Mouse (Mus musculus) embryonic fibroblast, embryonic 13.5 days (primary cell): Measurements from ENCODE around the gene Orai2. TPM values are rescaled to one million over a fixed set of nuclear protein-coding genes. Genes with fewer than 3 reads are reported as not detected.

Source experiments
- H3K27ac ChIP-seq: 2 replicates; pipeline ENCODE4 v1.5.1; 2012; ENCODE audit warnings: low read length, control low read depth, inconsistent platforms; ENCODE audit not compliant: insufficient read depth
- H3K4me1 ChIP-seq: 2 replicates; pipeline ENCODE4 v1.6.1; 2011; ENCODE audit warnings: low read length; ENCODE audit not compliant: control insufficient read depth, insufficient read depth
- H3K4me3 ChIP-seq: 2 replicates; pipeline ENCODE4 v1.5.1; 2011; ENCODE audit warnings: mild to moderate bottlenecking, control low read depth, low read length; ENCODE audit not compliant: insufficient read depth
- CTCF ChIP-seq: IDR thresholded peaks from 2 replicates; pipeline ENCODE4 v1.5.1; 2011; ENCODE audit warnings: mild to moderate bottlenecking, control low read depth, low read length, moderate library complexity, borderline replicate concordance; ENCODE audit not compliant: insufficient read depth
- POLR2A ChIP-seq: IDR thresholded peaks from 2 replicates; pipeline ENCODE4 v1.6.1; 2011; ENCODE audit warnings: low read depth, mild to moderate bottlenecking, control low read depth, low read length, moderate library complexity
- polyA plus RNA-seq: library from polyadenylated mRNA; stranded (reverse); fragments of >200 nt; gene quantifications from 2 replicates; pipeline ENCODE4 v1.2.4, GENCODE M21; 2011; ENCODE audit warnings: low read depth; ENCODE audit not compliant: missing spikeins, insufficient read length

Orai2 gene
- polyA plus RNA-seq, 1 experiment, result 11.3 TPM

DNA sequence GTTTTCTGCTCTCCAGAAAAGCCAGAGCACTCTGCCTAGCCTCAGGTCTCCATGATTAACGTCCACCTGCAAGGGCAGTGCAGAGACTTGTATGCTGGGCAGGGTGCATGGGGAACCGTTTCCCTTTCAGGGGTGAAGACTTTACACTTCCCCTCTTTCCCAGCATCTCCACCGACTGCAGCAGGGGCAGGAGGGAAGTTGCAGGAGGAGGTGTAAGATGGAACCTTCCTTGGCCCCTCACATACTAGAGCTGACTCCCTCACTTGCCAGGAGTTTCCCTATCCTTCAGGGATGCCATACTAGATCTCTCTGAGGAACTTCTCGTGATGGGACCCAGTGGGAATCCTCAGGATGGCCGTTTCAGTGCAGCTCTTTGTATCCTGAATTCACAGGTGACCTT lies 40.0 kb upstream of the Orai2 start:
- Histone ChIP-seq H3K4me1 (no peaks in the 10 kb centered on the region), H3K27ac (no peak overlapping the region), H3K4me3 (no peak overlapping the region)
- TF ChIP-seq POLR2A (no peak), CTCF (no peak)

DNA sequence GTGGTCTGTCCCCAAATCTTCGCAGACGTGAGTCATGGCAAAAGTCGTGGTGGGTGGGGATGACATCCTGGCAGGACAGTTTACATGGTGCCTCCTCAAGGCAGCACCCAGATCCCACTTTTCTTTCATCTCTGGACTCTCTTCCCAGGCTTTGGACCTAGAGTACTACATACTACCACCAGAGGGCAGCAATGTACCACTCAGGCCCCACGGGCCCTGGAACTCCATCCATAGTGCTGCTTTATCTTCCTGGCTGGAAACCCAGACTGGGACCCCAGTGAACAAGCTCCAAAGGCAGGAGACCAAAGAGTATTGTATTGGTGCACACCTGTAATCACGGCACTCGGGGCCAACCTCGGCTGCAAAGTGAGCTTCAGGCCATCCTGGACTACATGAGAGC lies 31.3 kb upstream of the Orai2 start:
- peak; percentile 58; the same call in 1 of the 2 replicates for TF ChIP-seq CTCF
- TF ChIP-seq POLR2A, result no peak
- Histone ChIP-seq H3K4me3 (no peak overlapping the region), H3K27ac (no peak overlapping the region), H3K4me1 (no peaks in the 10 kb centered on the region)

DNA sequence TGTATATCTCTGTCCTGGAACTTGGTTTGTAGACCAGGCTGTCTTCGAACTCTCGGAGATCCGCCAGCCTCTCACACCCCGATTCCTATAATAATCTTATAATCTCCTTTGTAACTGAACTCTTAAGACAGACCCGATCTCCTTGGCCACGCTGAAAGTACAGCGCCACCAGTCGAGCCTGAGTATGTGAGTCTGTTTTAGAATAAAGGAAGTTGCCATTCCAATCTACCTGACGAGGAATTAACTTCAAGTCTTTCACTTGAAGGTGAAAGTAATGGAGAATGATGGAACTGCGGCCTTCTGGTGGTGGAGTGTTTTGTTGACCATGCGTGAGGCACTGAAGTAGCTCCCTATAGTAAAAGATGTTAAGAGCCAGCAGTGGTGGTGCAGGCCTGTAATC lies 29.0 kb upstream of the Orai2 start:
- Histone ChIP-seq H3K4me1 (no peaks in the 10 kb centered on the region), H3K27ac (peak overlapping the region; percentile 3; the same call in 1 of the 2 replicates), H3K4me3 (peak overlapping the region; percentile 90)
- TF ChIP-seq CTCF (no peak), POLR2A (no peak)

DNA sequence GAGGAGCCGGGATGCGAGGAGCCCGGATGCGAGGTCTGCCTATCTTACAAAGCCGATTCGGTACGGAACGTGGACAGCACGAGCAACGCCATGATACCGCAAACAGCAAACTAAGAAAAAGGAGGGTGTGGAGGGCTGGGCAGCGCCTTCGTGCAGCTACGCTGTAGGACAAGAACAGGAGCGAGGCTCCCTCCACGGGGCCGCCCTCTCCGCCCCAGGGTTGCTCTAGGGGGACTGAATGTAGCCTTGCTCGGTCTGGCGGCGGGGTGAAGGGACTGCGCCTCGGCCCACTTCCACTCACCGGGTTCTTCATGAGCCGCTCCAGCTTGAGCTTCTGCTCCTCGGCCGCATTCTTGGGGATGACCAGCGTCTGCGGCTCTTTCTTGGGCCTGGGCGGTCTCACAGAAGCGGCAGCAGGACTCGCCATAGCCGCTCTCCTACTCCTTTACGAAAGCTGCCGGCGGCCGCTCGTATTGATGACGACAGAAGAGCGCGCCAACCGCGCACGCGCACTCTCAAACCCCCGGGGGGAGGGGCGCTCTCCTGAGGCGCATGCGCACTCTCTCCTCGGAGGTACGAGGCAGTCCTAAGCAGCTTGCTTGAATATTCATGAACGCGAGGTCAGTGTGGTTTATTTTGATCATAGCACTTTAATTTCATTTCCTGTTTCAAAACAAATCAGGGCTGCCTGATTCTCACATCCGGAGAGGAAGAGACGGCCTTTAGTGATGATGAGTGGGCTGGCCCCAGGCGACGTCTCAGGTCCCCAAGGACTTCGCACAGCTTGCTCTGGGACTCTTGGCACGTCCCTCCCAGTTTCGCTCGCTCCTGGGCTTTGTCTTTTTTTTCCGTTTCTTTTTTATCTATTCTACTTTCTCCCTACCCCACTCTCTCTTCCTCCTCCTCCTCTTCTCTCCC lies 28.2 kb upstream of the Orai2 start, which contains the start of gene Prkrip1:
Gene Prkrip1, minus strand, starts transcription at position 490 of the 918 bp plus-strand sequence.
- Histone ChIP-seq H3K27ac (peak within 1 kb of the TSS; percentile 88), H3K4me1 (no peaks in the 10 kb centered on the region), H3K4me3 (peak within 1 kb of the TSS; percentile 90)
- TF ChIP-seq POLR2A (peak; percentile 72), CTCF (no peak)

DNA sequence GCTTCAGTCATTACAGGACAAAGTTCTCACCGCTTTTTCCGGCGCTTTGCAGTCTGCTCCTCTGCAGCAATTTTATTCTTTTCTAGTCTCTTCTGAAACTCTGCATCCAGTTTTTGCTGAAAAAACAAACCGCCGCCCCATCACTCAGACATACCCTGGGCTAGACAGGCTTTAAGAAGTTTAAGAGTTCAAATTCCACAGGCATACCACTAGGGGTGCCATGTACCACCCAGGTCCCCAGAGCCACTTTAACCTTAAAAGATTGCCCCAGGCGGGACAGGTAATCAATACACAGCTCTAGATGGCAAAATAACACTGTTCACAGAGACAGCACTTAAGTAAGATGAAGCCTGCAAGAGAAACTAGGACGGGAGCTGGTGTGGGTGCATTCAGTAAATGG lies 21.4 kb upstream of the Orai2 start:
- Histone ChIP-seq H3K27ac (no peak overlapping the region), H3K4me3 (no peak overlapping the region), H3K4me1 (no peaks in the 10 kb centered on the region)
- TF ChIP-seq POLR2A (no peak), CTCF (no peak)

DNA sequence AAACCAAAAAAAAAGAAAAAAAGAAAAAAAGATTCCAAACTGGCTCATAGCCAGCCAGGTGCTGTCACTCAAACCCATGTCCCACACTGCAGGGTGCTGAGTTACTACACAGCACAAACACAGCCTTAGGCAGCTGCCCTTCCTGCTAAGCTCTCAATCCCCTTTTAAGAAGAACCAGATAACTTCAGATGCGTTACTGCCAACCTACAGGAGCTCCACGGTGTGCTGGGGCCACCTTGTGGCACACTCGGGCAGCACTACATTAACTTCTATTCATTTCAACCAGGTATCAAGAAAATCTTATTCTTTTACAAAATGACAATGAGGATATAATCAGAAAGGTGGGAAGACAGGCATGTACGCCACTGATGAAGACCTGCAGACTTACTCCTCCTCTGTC lies 16.2 kb upstream of the Orai2 start:
- TF ChIP-seq POLR2A (no peak), CTCF (peak; percentile 79; the same call in 1 of the 2 replicates)
- no peak overlapping the region for H3K4me3 ChIP-seq
- no peaks in the 10 kb centered on the region for H3K4me1 ChIP-seq
- H3K27ac ChIP-seq, result no peak overlapping the region

DNA sequence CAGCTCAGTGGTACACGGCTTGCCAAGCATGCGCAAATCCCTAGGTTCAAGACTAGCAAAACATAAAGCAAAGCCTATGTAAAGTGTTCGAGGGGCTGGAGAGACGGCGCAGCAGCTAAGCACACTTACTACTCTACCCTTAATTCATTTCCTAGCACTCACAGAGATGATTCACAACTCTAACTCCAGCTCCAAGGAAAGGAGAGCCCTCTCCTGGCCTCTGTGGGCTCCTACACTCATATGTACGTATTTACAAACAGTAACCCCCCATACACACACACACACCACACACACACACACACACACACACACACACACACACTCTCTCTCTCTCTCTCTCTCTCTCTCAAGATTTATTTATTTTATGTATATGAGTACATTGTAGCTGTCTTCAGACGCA lies 13.3 kb upstream of the Orai2 start:
- no peak overlapping the region for H3K27ac ChIP-seq
- TF ChIP-seq POLR2A (no peak), CTCF (no peak)
- H3K4me1 ChIP-seq, result no peaks in the 10 kb centered on the region
- no peak overlapping the region for H3K4me3 ChIP-seq

DNA sequence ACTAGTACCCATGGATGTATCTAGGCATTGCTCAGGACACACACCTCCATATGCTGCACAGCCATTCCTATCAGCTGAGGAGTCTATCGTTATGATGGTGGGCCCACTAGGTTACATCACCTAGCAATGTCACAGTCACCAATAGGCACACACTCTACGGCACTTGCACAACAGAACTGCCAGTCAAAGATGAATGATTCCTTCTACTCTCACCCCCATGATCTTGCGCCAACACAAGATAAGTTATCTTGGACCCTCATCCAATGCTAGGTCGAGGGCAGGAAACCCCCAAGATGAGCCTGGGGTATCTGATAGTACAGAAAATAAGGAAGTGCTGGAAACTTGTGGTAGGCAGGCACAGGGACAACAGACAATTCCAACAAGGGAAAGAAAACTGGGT lies 12.3 kb upstream of the Orai2 start:
- H3K27ac ChIP-seq, result no peak overlapping the region
- no peak overlapping the region for H3K4me3 ChIP-seq
- no peaks in the 10 kb centered on the region for H3K4me1 ChIP-seq
- TF ChIP-seq CTCF (no peak), POLR2A (no peak)

DNA sequence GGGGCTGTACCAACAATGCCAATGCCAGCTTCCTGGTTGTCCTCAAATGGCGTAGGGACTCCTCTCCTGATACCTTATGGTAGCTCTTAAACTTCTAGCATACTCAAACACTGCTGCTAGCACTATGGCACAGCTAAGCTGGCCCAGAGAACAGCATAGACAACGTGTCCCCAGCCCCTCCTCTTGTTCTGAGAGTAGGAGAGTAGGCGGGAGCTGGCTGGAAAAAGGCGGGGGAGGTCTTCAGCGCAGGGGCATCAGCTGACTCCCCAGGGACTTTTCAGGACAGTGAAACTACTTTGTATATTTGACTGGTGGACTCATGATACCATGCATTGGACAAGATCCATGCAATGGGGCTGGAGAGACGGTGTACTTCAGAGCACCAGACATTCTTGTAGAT lies 11.5 kb upstream of the Orai2 start:
- H3K4me3 ChIP-seq, result no peak overlapping the region
- no peaks in the 10 kb centered on the region for H3K4me1 ChIP-seq
- TF ChIP-seq POLR2A, result no peak
- no peak for TF ChIP-seq CTCF
- H3K27ac ChIP-seq, result no peak overlapping the region

DNA sequence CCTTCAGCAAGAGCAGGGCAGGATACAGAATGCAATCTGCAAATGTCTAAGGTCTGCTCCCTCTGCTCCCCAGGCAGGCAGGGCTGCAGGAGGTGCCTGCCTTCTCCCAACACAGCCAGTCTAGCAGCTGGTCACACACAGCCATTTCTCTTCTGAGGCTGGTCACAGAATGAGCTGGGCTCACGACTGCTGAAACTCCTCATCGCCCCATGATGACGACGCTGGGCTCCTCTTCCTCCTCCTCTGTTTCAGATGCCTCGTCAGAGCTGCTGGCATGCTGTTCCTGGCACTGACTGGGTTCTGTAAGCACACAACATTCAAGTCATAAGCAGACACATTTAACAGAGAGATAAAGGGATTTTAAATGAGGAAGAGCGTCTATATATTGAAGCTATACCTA lies 10.7 kb upstream of the Orai2 start:
- no peaks in the 10 kb centered on the region for H3K4me1 ChIP-seq
- H3K27ac ChIP-seq, result no peak overlapping the region
- H3K4me3 ChIP-seq, result no peak overlapping the region
- no peak for TF ChIP-seq POLR2A
- no peak for TF ChIP-seq CTCF
